Mouse (Mus musculus): ENCODE data around the gene Calml3. TPM values are rescaled to one million over a fixed set of nuclear protein-coding genes. Genes with fewer than 3 reads are reported as not detected.

Calml3 gene
- polyA plus RNA-seq, 1 experiment from 2014 or later: 0.76 TPM

DNA sequence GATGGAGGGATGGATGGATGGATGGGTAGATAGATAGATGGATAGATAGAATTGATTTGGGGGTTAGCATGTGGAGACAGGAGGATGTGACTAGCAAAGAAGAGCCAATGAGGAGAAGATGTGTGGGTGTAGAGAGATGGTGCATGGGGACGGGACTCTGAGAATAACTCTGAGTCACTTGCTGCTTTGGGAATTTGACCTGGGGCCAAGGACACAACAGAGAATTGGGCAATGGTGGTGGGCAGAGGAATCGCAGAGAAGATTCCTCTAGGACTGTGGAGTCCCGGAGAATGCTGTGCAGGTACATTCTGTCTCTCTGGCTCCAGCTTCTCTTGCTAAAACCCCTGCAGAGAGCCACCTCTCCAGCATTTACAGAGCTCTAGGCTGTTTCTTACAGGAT, 29.8 kb downstream of the Calml3 start:
- Histone ChIP-seq H3K9ac (replicated peaks; ENCODE audit: low read length) (no peak overlapping the region), H3K4me1 (ENCODE audit: insufficient read depth, low read length) (peaks cover 14% of the 10 kb centered on the region), H3K27me3 (ENCODE audit: insufficient read depth, low read length) (no peaks in the 10 kb centered on the region), H3K4me2 (replicated peaks; ENCODE audit: low read depth, low read length) (no peak overlapping the region), H3K36me3 (ENCODE audit: insufficient read depth, low read length) (no peaks in the 10 kb centered on the region), H3K9me3 (ENCODE audit: low read length) (no peaks in the 10 kb centered on the region), H3K4me3 (ENCODE audit: low read length) (no peak overlapping the region), H3K27ac (ENCODE audit: low read length) (no peak overlapping the region)
- 79% methylated on average over 3 of the region's 3 CpGs for WGBS
- ATAC-seq (ENCODE audit: low FRiP score, low TSS enrichment): no peak

DNA sequence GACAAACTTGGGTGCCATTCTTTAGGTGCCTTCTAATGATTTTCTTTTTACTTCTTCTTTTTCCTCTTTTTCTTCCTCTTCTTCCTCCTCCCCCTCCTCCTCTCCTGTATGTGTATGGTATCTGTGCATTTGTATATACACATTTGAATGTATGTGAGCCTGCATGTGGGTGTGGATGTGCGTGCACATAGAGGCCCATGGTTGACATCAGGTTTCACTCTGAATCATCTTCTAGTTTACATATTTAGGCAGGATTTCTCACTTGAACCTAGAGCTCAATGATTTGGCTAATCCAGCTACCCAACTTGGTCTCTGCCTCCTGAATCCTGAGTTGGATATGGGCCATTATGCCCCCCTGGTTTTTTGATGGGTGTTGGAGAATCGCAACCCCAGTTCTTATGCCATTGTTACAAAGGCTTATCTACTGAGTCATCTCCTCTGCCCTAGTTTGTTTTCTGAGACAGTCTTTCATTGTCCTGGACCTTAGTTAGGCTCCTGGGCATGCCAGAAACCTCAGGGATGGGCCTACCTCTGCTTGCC, 30.9 kb downstream of the Calml3 start:
- H3K36me3 ChIP-seq (ENCODE audit: insufficient read depth, low read length): no peaks in the 10 kb centered on the region
- no peaks in the 10 kb centered on the region for H3K27me3 ChIP-seq (ENCODE audit: insufficient read depth, low read length)
- no peak overlapping the region for H3K4me2 ChIP-seq (replicated peaks; ENCODE audit: low read depth, low read length)
- H3K9ac ChIP-seq (replicated peaks; ENCODE audit: low read length): no peak overlapping the region
- no peak overlapping the region for H3K27ac ChIP-seq (ENCODE audit: low read length)
- 93% methylated on average over 2 of the region's 2 CpGs for WGBS
- no peak overlapping the region for H3K4me3 ChIP-seq (ENCODE audit: low read length)
- no peak for ATAC-seq (ENCODE audit: low FRiP score, low TSS enrichment)
- H3K4me1 ChIP-seq (ENCODE audit: insufficient read depth, low read length): peaks cover 14% of the 10 kb centered on the region
- no peaks in the 10 kb centered on the region for H3K9me3 ChIP-seq (ENCODE audit: low read length)

DNA sequence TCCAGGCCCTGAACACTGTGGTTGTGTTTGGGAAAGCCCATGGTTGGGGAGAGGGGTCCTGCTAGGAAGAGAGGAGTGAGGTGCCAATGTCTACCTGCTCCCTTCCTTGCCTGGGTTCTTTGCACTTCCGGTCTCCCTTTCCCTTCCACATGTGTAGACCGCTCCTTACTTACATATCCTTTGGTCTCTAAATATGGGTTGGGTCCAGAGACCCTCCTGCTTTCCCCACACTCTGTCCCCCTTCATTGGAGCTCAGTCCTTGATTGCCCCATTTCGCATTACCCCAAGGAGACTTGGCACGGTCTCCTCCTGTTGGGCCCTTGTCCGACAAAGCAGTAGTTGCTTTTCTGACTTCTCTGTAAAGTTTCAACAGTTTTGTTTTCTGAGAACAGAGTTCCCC, 32.9 kb downstream of the Calml3 start:
- no peak overlapping the region for H3K9ac ChIP-seq (replicated peaks; ENCODE audit: low read length)
- no peak for ATAC-seq (ENCODE audit: low FRiP score, low TSS enrichment)
- H3K4me3 ChIP-seq (ENCODE audit: low read length): no peak overlapping the region
- H3K36me3 ChIP-seq (ENCODE audit: insufficient read depth, low read length): no peaks in the 10 kb centered on the region
- H3K9me3 ChIP-seq (ENCODE audit: low read length): 0 out of 2 replicates have a peak, but pooled peaks cover 3% of the 10 kb centered on the region
- WGBS: 97% methylated on average over 5 of the region's 5 CpGs
- no peaks in the 10 kb centered on the region for H3K27me3 ChIP-seq (ENCODE audit: insufficient read depth, low read length)
- no peak overlapping the region for H3K4me2 ChIP-seq (replicated peaks; ENCODE audit: low read depth, low read length)
- peaks cover 12% of the 10 kb centered on the region for H3K4me1 ChIP-seq (ENCODE audit: insufficient read depth, low read length)
- no peak overlapping the region for H3K27ac ChIP-seq (ENCODE audit: low read length)

- Histone ChIP-seq H3K4me2 (replicated peaks; ENCODE audit: low read depth, low read length) (no peak overlapping the region), H3K4me3 (ENCODE audit: low read length) (no peak overlapping the region), H3K27ac (ENCODE audit: low read length) (peak overlapping the region; percentile 30; the same call in 1 of the 2 replicates), H3K27me3 (ENCODE audit: insufficient read depth, low read length) (no peaks in the 10 kb centered on the region), H3K9me3 (ENCODE audit: low read length) (0 out of 2 replicates have a peak, but pooled peaks cover 3% of the 10 kb centered on the region), H3K4me1 (ENCODE audit: insufficient read depth, low read length) (peaks cover 12% of the 10 kb centered on the region), H3K36me3 (ENCODE audit: insufficient read depth, low read length) (no peaks in the 10 kb centered on the region), H3K9ac (replicated peaks; ENCODE audit: low read length) (no peak overlapping the region)
- peak; percentile 66 for ATAC-seq (ENCODE audit: low FRiP score, low TSS enrichment)
- 46% methylated on average over 11 of the region's 11 CpGs for WGBS
These were observed 33.7 kb downstream of the Calml3 start for GRCm38 (mm10) chr13:3770170-3771024.

- H3K4me2 ChIP-seq (replicated peaks; ENCODE audit: low read depth, low read length): no peak overlapping the region
- H3K27ac ChIP-seq (ENCODE audit: low read length): no peak overlapping the region; the same call in 1 of the 2 replicates
- ATAC-seq (ENCODE audit: low FRiP score, low TSS enrichment): no peak
- WGBS: 82% methylated on average over 3 of the region's 3 CpGs
- no peak overlapping the region for H3K4me3 ChIP-seq (ENCODE audit: low read length)
- H3K9me3 ChIP-seq (ENCODE audit: low read length): 0 out of 2 replicates have a peak, but pooled peaks cover 3% of the 10 kb centered on the region
- no peaks in the 10 kb centered on the region for H3K36me3 ChIP-seq (ENCODE audit: insufficient read depth, low read length)
- H3K4me1 ChIP-seq (ENCODE audit: insufficient read depth, low read length): peaks cover 12% of the 10 kb centered on the region
- no peak overlapping the region for H3K9ac ChIP-seq (replicated peaks; ENCODE audit: low read length)
- no peaks in the 10 kb centered on the region for H3K27me3 ChIP-seq (ENCODE audit: insufficient read depth, low read length)
These were observed 34.6 kb downstream of the Calml3 start for GRCm38 (mm10) chr13:3769531-3769930.

- H3K4me2 ChIP-seq (replicated peaks; ENCODE audit: low read depth, low read length): no peak overlapping the region
- no peaks in the 10 kb centered on the region for H3K27me3 ChIP-seq (ENCODE audit: insufficient read depth, low read length)
- H3K4me1 ChIP-seq (ENCODE audit: insufficient read depth, low read length): peaks cover 12% of the 10 kb centered on the region
- no peak for ATAC-seq (ENCODE audit: low FRiP score, low TSS enrichment)
- H3K9me3 ChIP-seq (ENCODE audit: low read length): 0 out of 2 replicates have a peak, but pooled peaks cover 3% of the 10 kb centered on the region
- 36% methylated on average over 3 of the region's 3 CpGs for WGBS
- no peak overlapping the region for H3K9ac ChIP-seq (replicated peaks; ENCODE audit: low read length)
- no peak overlapping the region for H3K4me3 ChIP-seq (ENCODE audit: low read length)
- no peak overlapping the region for H3K27ac ChIP-seq (ENCODE audit: low read length)
- no peaks in the 10 kb centered on the region for H3K36me3 ChIP-seq (ENCODE audit: insufficient read depth, low read length)
These were observed 35.5 kb downstream of the Calml3 start for GRCm38 (mm10) chr13:3768621-3769020.

- no peaks in the 10 kb centered on the region for H3K36me3 ChIP-seq (ENCODE audit: insufficient read depth, low read length)
- 0 out of 2 replicates have a peak, but pooled peaks cover 3% of the 10 kb centered on the region for H3K9me3 ChIP-seq (ENCODE audit: low read length)
- no peak overlapping the region for H3K4me2 ChIP-seq (replicated peaks; ENCODE audit: low read depth, low read length)
- H3K27me3 ChIP-seq (ENCODE audit: insufficient read depth, low read length): no peaks in the 10 kb centered on the region
- peaks cover 12% of the 10 kb centered on the region for H3K4me1 ChIP-seq (ENCODE audit: insufficient read depth, low read length)
- H3K9ac ChIP-seq (replicated peaks; ENCODE audit: low read length): no peak overlapping the region
- no peak overlapping the region for H3K27ac ChIP-seq (ENCODE audit: low read length)
- H3K4me3 ChIP-seq (ENCODE audit: low read length): no peak overlapping the region
- no peak for ATAC-seq (ENCODE audit: low FRiP score, low TSS enrichment)
These were observed 37.0 kb downstream of the Calml3 start for GRCm38 (mm10) chr13:3767086-3767485.

DNA sequence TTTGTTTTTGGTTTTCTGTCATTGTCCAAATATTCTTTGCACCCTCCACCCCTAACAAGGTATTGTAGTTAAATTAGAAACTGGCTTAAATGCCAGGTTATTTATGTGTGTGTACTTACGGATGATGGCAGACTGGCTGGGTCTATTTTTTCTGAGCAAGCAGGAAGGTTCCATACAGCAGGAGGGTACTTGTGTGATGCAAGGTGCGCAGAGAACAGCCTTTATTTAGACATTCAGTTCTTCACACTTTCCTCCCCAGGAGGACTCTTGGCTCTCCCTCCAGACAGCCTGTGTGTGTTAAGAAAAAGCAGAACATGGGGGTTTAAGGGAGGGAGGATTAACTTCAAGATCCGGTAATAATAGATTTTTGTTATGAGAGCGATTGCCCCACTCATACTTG, 38.3 kb downstream of the Calml3 start:
- H3K36me3 ChIP-seq (ENCODE audit: insufficient read depth, low read length): no peaks in the 10 kb centered on the region
- H3K4me3 ChIP-seq (ENCODE audit: low read length): no peak overlapping the region
- no peak overlapping the region for H3K9ac ChIP-seq (replicated peaks; ENCODE audit: low read length)
- H3K27ac ChIP-seq (ENCODE audit: low read length): no peak overlapping the region
- H3K4me2 ChIP-seq (replicated peaks; ENCODE audit: low read depth, low read length): no peak overlapping the region
- 0 out of 2 replicates have a peak, but pooled peaks cover 3% of the 10 kb centered on the region for H3K9me3 ChIP-seq (ENCODE audit: low read length)
- peaks cover 8% of the 10 kb centered on the region for H3K4me1 ChIP-seq (ENCODE audit: insufficient read depth, low read length)
- ATAC-seq (ENCODE audit: low FRiP score, low TSS enrichment): no peak
- 79% methylated on average over 4 of the region's 4 CpGs for WGBS
- H3K27me3 ChIP-seq (ENCODE audit: insufficient read depth, low read length): no peaks in the 10 kb centered on the region

DNA sequence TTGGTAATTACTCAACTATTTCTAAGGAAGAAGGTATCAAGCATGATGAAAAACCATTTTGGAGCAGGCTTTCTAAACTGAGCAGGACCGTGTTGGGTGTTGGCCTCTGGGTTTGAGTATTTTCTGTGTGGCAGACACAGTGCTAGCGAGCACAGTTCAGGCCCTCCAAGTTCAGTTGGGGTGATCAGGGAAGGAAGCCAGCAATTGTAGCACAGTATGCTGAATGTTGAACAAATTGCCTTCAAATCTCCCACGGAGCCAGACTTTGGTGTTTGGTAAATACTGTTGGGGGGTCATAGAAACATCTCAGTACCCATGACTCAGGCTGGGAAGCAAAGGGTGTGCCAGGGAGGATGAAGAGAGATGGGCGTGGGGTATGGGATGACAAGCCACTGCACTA, 43.0 kb downstream of the Calml3 start:
- no peaks in the 10 kb centered on the region for H3K36me3 ChIP-seq (ENCODE audit: insufficient read depth, low read length)
- no peaks in the 10 kb centered on the region for H3K27me3 ChIP-seq (ENCODE audit: insufficient read depth, low read length)
- no peaks in the 10 kb centered on the region for H3K4me1 ChIP-seq (ENCODE audit: insufficient read depth, low read length)
- no peaks in the 10 kb centered on the region for H3K9me3 ChIP-seq (ENCODE audit: low read length)
- H3K9ac ChIP-seq (replicated peaks; ENCODE audit: low read length): no peak overlapping the region
- ATAC-seq (ENCODE audit: low FRiP score, low TSS enrichment): no peak
- H3K27ac ChIP-seq (ENCODE audit: low read length): no peak overlapping the region
- H3K4me3 ChIP-seq (ENCODE audit: low read length): no peak overlapping the region
- WGBS: 87% methylated on average over 4 of the region's 4 CpGs
- H3K4me2 ChIP-seq (replicated peaks; ENCODE audit: low read depth, low read length): no peak overlapping the region

DNA sequence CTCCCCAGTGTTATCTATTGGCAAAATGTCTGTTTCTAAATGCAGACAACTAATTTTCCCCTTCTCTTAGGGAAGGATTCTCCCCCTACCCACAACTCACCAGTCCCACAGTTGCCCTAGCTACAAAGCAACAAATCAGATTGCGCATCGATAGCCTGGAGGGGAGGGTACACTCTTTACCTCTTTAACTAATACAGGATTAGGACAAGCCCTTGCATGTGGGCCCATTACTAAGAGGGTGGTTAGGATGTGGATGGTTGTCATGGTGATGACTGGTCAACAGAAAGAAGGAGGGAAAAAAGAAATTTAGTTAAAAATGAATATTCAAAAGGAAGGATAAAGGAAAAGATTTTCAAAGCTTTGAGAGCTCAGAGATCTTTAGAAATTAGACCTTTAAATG, 45.8 kb downstream of the Calml3 start:
- Histone ChIP-seq H3K4me2 (replicated peaks; ENCODE audit: low read depth, low read length) (no peak overlapping the region), H3K4me1 (ENCODE audit: insufficient read depth, low read length) (no peaks in the 10 kb centered on the region), H3K27me3 (ENCODE audit: insufficient read depth, low read length) (no peaks in the 10 kb centered on the region), H3K27ac (ENCODE audit: low read length) (no peak overlapping the region), H3K36me3 (ENCODE audit: insufficient read depth, low read length) (no peaks in the 10 kb centered on the region), H3K4me3 (ENCODE audit: low read length) (no peak overlapping the region), H3K9ac (replicated peaks; ENCODE audit: low read length) (no peak overlapping the region), H3K9me3 (ENCODE audit: low read length) (no peaks in the 10 kb centered on the region)
- 90% methylated on average over 2 of the region's 2 CpGs for WGBS
- ATAC-seq (ENCODE audit: low FRiP score, low TSS enrichment): no peak
